Mouse (Mus musculus) small intestine, adult 2 months (tissue): ENCODE measurements around the gene Grb10.

Experiments used
- CTCF ChIP-seq: fragments of 200-500 bp; IDR thresholded peaks from 2 replicates; pipeline ENCODE4 v1.5.1; 2012; ENCODE audit warnings: low read depth, mild to moderate bottlenecking, control low read depth, inconsistent platforms, low read length, moderate library complexity, mixed read lengths; ENCODE audit not compliant: insufficient replicate concordance, insufficient read length; ENCODE audit errors: extremely low read depth
- POLR2A ChIP-seq: fragments of 200-500 bp; IDR thresholded peaks from 2 replicates; pipeline ENCODE4 v1.6.1; 2012; ENCODE audit warnings: low read depth, mild to moderate bottlenecking, control low read depth, inconsistent platforms, low read length, moderate library complexity

DNA sequence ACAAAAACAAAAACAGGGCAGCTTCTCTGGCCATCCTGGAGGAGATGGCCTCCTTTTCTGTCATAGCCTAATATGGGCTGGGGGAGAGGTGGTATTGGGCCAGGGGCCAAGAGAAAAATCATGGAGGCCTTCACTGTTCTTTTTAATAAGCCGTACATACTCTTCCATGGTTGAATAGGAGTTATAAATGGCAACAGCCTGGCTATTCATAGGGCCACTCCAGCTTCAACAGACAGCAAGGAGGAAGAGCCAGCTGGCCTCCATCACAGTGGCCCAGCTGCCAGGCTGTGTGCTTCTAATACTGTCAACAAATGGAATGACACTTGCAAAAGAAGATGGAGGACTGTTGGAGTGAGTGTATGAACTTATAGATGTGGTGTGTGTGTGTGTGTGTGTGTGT lies 41.4 kb downstream of the Grb10 start:
- TF ChIP-seq POLR2A (no peak), CTCF (no peak)
